Mouse (Mus musculus) kidney, adult 11 months (tissue): ENCODE data around the gene Gprin1.

Experiments used
- DNase-seq: peaks from one replicate; pipeline ENCODE4 v3.0.0; 2022

The Gprin1 gene

GRCm38 (mm10) chr13:54714996-54715395 lies 34.7 kb downstream of the Gprin1 start:
- no peak for DNase-seq

DNA sequence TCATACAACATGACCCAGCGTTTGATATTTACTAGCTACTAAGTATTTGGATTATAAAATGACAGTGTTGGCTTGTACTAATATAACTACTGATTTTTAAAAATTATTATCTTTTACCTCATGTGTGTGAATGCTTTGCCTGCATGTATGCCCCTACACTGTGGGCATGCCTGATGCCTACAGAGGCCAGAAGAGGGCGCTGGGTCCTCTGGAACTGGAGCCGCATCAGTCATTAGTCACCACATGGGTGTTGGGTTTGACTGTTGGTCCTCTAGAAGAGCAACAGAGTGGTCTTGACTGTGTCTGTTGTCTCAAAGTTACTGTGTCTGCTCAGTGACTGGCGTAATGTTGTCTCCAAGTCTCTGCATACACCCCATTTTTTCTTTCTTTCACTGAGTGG lies 35.3 kb downstream of the Gprin1 start:
- DNase-seq, result no peak

GRCm38 (mm10) chr13:54710866-54711265 lies 38.8 kb downstream of the Gprin1 start:
- no peak for DNase-seq

- no peak for DNase-seq
Measured at GRCm38 (mm10) chr13:54704890-54705289, 44.8 kb downstream of the Gprin1 start.

DNA sequence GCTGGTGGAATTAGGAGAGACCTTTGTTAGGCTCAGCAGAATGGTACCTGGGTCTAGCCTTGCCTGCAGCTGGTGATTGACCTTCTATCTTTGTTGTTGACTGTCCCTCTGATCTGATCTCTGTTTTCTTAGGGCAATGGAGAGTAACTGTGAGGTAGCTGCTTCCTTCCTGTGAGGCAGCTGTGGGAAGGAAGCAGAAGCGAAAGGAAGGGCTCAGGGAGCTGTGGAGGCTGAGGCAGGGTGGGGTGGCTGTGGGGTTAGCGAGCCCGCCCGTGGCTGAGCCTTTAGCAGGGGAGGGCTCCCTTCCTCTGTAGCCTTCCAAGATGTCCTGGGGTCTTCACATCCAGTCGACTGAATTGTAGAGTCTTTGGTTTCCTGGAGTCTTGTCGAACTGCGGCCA lies 47.2 kb downstream of the Gprin1 start:
- no peak for DNase-seq

GRCm38 (mm10) chr13:54701243-54701642 lies 48.4 kb downstream of the Gprin1 start, which contains the start of gene Cdhr2:
TSS of gene Cdhr2 (plus strand) at chr13:54701461.
- peak; percentile 81 for DNase-seq

- DNase-seq, result peak; percentile 42
Measured at GRCm38 (mm10) chr13:54695479-54696230, 54.0 kb downstream of the Gprin1 start.

DNA sequence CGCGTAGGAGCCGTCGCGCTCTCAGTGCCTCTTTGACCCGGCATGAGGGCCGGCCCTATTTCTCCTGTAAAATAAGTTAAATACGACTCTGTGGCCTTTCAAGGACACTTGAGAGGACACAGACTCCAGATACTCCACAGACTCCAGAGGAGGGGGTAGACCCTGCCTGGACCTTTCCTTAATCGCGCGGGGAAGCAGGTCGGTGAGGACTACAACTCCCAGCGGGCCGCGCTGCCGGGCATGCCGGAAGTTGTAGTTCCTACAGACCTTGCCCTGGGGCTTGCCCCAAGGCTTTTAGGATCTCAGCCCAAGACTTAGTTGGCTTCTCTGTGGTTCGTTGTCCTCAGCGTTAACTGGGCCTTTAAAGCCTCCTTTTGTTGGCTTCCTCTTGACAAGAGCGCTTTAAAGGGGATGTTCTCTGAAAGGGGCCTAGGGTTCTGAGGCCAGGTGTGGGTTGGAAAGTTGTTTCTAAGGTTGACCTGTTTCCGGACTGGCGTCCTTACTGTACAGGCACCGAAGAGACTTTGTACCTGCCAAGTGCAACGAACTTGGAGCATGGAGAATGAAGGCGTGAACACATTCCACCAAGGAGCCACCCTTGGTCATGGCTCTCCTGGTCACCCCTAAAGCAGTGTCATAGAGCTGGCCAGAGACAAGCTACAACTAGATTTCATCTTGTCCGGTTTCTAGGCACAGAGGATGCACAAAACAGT lies 55.2 kb downstream of the Gprin1 start:
- peak; percentile 93 for DNase-seq

GRCm38 (mm10) chr13:54693558-54694347 lies 55.9 kb downstream of the Gprin1 start, which contains the start of gene Rnf44:
TSS of gene Rnf44 (minus strand) at chr13:54693907.
- peak; percentile 99 for DNase-seq

DNA sequence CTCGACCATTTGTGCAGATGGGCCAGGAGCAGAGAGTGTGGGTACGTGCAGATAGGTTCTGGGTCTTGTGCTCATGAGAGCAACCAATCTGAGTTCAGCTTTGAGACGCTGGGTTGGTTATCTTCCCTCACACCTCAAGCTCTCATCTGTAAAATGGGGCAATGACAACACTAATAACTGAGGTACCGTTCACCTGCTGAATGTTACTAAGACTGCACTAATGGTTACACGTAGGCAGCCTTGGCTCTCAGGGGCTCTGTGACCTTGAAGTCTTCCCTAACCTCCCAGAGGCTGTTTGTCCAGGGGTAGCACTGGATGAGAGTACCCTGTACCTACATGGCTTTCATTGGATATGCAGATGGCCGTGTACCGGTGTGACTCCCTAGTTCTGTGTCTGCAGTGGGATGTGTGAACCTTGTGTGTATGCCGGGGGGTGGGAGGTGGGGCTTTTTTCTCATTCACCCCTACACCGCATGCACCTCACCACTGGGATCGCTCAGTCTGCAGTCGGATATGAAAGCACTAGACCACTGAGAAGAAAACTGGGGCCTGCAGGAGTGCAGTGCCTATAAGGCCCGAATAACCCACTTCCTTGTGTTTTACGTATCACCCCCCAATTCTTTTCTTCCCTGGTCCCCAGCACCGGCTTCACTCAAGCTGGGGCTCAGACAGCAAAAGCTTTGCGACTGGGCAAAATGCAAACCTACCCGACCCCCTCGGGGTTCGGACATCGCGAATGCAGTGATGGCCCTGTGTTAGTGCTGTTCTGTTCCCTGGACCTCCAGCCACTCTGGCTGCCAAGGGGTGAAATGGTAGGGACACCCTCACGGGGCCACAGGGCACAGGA lies 56.7 kb downstream of the Gprin1 start:
- DNase-seq, result no peak

DNA sequence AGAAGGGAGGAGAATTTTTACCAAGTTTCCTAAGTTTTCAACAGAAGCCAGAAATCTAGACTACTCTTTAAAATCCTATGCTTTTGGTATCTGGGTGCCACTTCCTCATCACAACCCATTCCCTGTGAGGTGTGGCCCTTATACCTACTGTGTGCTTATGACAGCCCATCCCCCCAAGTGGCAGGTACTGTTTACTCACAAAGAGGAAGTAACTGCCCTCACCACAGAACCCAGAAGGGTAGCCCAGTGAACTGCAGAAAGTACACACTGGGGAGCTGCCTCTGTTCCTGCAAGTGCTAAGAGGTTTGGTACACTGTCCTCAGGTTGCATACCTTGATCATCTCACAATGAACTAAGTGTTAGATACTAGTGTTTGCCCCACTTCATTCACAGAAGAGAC lies 57.9 kb downstream of the Gprin1 start:
- no peak for DNase-seq

DNA sequence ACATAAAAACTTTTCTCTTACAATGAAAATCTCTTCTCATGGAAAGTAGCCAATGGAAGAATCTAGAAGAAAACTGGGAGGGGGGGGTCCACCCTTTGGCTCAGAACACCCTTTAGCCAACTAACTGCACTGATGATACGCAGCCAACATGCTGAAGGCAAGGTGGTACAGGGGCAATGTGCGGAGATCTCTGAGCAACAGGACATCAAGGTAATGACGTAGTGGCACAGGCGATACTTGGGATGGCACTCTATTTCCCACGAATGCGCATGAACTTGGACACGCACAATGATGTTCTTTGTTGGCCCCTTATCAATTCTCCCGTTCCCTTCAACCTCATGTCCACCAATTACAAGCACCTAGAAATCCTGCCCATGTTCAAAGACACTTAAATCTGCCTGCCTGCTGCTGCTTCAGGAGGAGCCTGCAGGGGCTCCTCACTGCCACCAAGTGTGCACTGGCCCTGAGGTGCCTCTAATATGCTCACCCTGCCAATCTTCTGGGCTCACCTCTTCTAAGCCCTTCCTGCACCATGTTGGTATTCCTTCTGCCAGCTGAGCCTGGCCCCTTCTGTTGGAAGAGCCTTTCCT lies 59.4 kb downstream of the Gprin1 start:
- no peak for DNase-seq

GRCm38 (mm10) chr13:54687575-54688424 lies 61.9 kb downstream of the Gprin1 start:
- DNase-seq, result peak; percentile 98

DNA sequence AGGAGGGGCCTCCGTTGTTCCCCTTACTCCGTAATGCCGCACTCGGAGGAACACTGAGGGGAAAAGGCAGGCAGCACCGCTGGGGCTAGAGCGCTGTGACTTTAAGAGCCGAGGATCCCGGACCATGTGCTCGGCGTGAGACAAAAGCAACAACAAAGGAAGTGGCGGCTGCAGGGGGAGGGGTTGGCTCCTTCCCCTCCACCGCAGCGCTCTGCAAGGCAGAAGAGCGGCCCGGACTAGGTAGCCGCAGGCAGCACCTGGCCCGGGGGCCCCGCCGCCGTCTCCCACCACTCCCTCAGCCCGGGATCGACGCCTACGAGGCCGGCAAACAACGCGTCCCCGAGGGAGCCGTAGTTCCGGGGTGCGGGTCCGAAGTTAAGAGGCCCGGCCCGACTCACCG lies 62.6 kb downstream of the Gprin1 start:
- DNase-seq, result peak; percentile 82
